Mouse (Mus musculus): ENCODE measurements around the gene Ankle1. TPM values are rescaled to one million over a fixed set of nuclear protein-coding genes. Genes with fewer than 3 reads are reported as not detected.
"Not testable (repeated sequence)": the region's sequence is repeated elsewhere in the genome, so short reads cannot be mapped to it uniquely, and the experiment has no call there.

Ankle1 gene
- total RNA-seq, 2 experiments from 2014 or later = 0.78 to 0.86 TPM

- intact Hi-C loops (cut with DNase I; ENCODE audit: low total_unique reads) = no loop called here
- DNase-seq = no peak
Observed at GRCm38 (mm10) chr8:71403107-71403885, 2.5 kb upstream of the Ankle1 start.

- no peak for DNase-seq
Observed at GRCm38 (mm10) chr8:71404011-71404410, 1.8 kb upstream of the Ankle1 start.

GRCm38 (mm10) chr8:71404951-71405351, 859 bp upstream of the Ankle1 start:
- no peak for DNase-seq
- intact Hi-C loops (cut with DNase I; ENCODE audit: low total_unique reads) = loop anchor here (5.0 kb wide), 1 partner anchor 33 kb away; the partner anchor contains the start of gene Ocel1

More at GRCm38 (mm10) chr8:71404011-71404410, 1.8 kb upstream of the Ankle1 start:
- intact Hi-C loops (cut with DNase I; ENCODE audit: low total_unique reads) = no loop called here

GRCm38 (mm10) chr8:71406099-71407015, 547 bp downstream of the Ankle1 start:
- intact Hi-C loops (cut with DNase I; ENCODE audit: low total_unique reads) = loop anchor here (5.0 kb wide), 1 partner anchor 34 kb away; the partner anchor contains the start of gene Ocel1

GRCm38 (mm10) chr8:71407441-71407840, 1.6 kb downstream of the Ankle1 start:
- DNase-seq = no peak

More at GRCm38 (mm10) chr8:71406099-71407015, 547 bp downstream of the Ankle1 start:
- DNase-seq = peak; percentile 63

GRCm38 (mm10) chr8:71408231-71408630, 2.4 kb downstream of the Ankle1 start:
- intact Hi-C loops (cut with DNase I; ENCODE audit: low total_unique reads) = loop anchor here (5.0 kb wide), 1 partner anchor 36 kb away; the partner anchor contains the start of gene Ocel1
- no peak for DNase-seq

More at GRCm38 (mm10) chr8:71407441-71407840, 1.6 kb downstream of the Ankle1 start:
- intact Hi-C loops (cut with DNase I; ENCODE audit: low total_unique reads) = loop anchor here (5.0 kb wide), 1 partner anchor 35 kb away; the partner anchor contains the start of gene Ocel1

- intact Hi-C loops (cut with DNase I; ENCODE audit: low total_unique reads) = no loop called here
- DNase-seq = no peak
Observed at GRCm38 (mm10) chr8:71411535-71412273, 5.9 kb downstream of the Ankle1 start.

- no peak for DNase-seq
- intact Hi-C loops (cut with DNase I; ENCODE audit: low total_unique reads) = no loop called here
Observed at GRCm38 (mm10) chr8:71422121-71422520, 16.3 kb downstream of the Ankle1 start.

GRCm38 (mm10) chr8:71432935-71433334, 27.1 kb downstream of the Ankle1 start:
- DNase-seq; intact Hi-C loops (cut with DNase I; ENCODE audit: low total_unique reads): not testable (repeated sequence)

- no peak for DNase-seq
- intact Hi-C loops (cut with DNase I; ENCODE audit: low total_unique reads) = no loop called here
Observed at GRCm38 (mm10) chr8:71437041-71437440, 31.2 kb downstream of the Ankle1 start.

GRCm38 (mm10) chr8:71441404-71441803, 35.6 kb downstream of the Ankle1 start:
- intact Hi-C loops (cut with DNase I; ENCODE audit: low total_unique reads) = loop anchor here (2.0 to 5.0 kb wide), 2 partner anchors 79 to 216 kb away; no protein-coding TSS in a partner anchor

GRCm38 (mm10) chr8:71445096-71445495, 39.3 kb downstream of the Ankle1 start:
- DNase-seq = no peak
- intact Hi-C loops (cut with DNase I; ENCODE audit: low total_unique reads) = no loop called here

More at GRCm38 (mm10) chr8:71441404-71441803, 35.6 kb downstream of the Ankle1 start:
- DNase-seq = peak; percentile 27

- DNase-seq = no peak
- intact Hi-C loops (cut with DNase I; ENCODE audit: low total_unique reads) = no loop called here
Observed at GRCm38 (mm10) chr8:71451337-71451736, 45.5 kb downstream of the Ankle1 start.

GRCm38 (mm10) chr8:71451777-71452176, 46.0 kb downstream of the Ankle1 start:
- DNase-seq = no peak

GRCm38 (mm10) chr8:71452669-71453068, 46.9 kb downstream of the Ankle1 start:
- intact Hi-C loops (cut with DNase I; ENCODE audit: low total_unique reads) = no loop called here
- no peak for DNase-seq

More at GRCm38 (mm10) chr8:71451777-71452176, 46.0 kb downstream of the Ankle1 start:
- intact Hi-C loops (cut with DNase I; ENCODE audit: low total_unique reads) = no loop called here

GRCm38 (mm10) chr8:71454668-71455067, 48.9 kb downstream of the Ankle1 start:
- intact Hi-C loops (cut with DNase I; ENCODE audit: low total_unique reads) = no loop called here
- DNase-seq = no peak

- intact Hi-C loops (cut with DNase I; ENCODE audit: low total_unique reads) = no loop called here
- no peak for DNase-seq
Observed at GRCm38 (mm10) chr8:71456906-71457305, 51.1 kb downstream of the Ankle1 start.

GRCm38 (mm10) chr8:71457659-71458270, 52.0 kb downstream of the Ankle1 start:
- no peak for DNase-seq
- intact Hi-C loops (cut with DNase I; ENCODE audit: low total_unique reads) = no loop called here
